Mouse (Mus musculus) bone marrow macrophage, adult 2 months (primary cell): Measurements from ENCODE around the gene BC049762.

Experiments used
- CTCF ChIP-seq: IDR thresholded peaks from 2 replicates; pipeline ENCODE4 v1.5.1; 2012; ENCODE audit warnings: low read depth, mild to moderate bottlenecking, low read length, moderate library complexity
- POLR2A ChIP-seq: IDR thresholded peaks from 2 replicates; pipeline ENCODE4 v1.6.1; 2012; ENCODE audit warnings: mild to moderate bottlenecking, low read depth, low read length, borderline replicate concordance

- TF ChIP-seq POLR2A (no peak), CTCF (no peak)
Observed at GRCm38 (mm10) chr11:51207758-51208157, 55.1 kb downstream of the BC049762 start.
